Mouse (Mus musculus) megakaryocyte-erythroid progenitor cell, adult 5-6 weeks (primary cell): Measurements from ENCODE around the gene Izumo4. TPM values are rescaled to one million over a fixed set of nuclear protein-coding genes. Genes with fewer than 3 reads are reported as not detected.

ENCODE experiments used
- ATAC-seq: replicated peaks from 2 replicates; pipeline ENCODE4 v1.8.0; 2016; ENCODE audit warnings: mild to moderate bottlenecking, inconsistent platforms; ENCODE audit not compliant: severe bottlenecking, poor library complexity, low FRiP score, low TSS enrichment
- total RNA-seq, 2 experiments: library from RNA; stranded (forward) in 1 of 2; stranded (reverse) in 1 of 2; fragments of 200-1000, 215-1000 nt in 1 of 2; fragments of >200 nt in 1 of 2; fragmentation: Nextera tagmentation in 1 of 2; gene quantifications; 2 replicates each; pipeline ENCODE4 v1.2.3; 2014 to 2017

Gene Izumo4
- total RNA-seq (2014; fragmentation: Nextera tagmentation) (22.8 and 26.4 TPM in 2 replicates), total RNA-seq (2017) (3.0 and 4.5 TPM in 2 replicates)

GRCm38 (mm10) chr10:80701721-80702535, at the start of gene Izumo4, which contains the start of gene Mob3a:
Izumo4 (plus strand) TSS chr10:80702184.
Mob3a (minus strand) TSS chr10:80701977.
- ATAC-seq: peak; percentile 77

- no peak for ATAC-seq
Measured at GRCm38 (mm10) chr10:80653156-80653720, 48.7 kb upstream of the Izumo4 start.

GRCm38 (mm10) chr10:80654866-80655265, 47.1 kb upstream of the Izumo4 start:
- ATAC-seq: no peak

GRCm38 (mm10) chr10:80655406-80656129, 46.4 kb upstream of the Izumo4 start:
- no peak for ATAC-seq

- peak; percentile 60 for ATAC-seq
Measured at GRCm38 (mm10) chr10:80656130-80656862, 45.7 kb upstream of the Izumo4 start.

GRCm38 (mm10) chr10:80656863-80657623, 44.9 kb upstream of the Izumo4 start, which contains the start of gene Btbd2:
Btbd2 (minus strand) TSS chr10:80657071.
- ATAC-seq: no peak

GRCm38 (mm10) chr10:80658194-80658840, 43.7 kb upstream of the Izumo4 start:
- no peak for ATAC-seq

GRCm38 (mm10) chr10:80658841-80659202, 43.2 kb upstream of the Izumo4 start:
- peak; percentile 76 for ATAC-seq

GRCm38 (mm10) chr10:80659213-80659612, 42.8 kb upstream of the Izumo4 start:
- no peak for ATAC-seq

GRCm38 (mm10) chr10:80661149-80661548, 40.8 kb upstream of the Izumo4 start:
- ATAC-seq: no peak

- ATAC-seq: 0 out of 2 replicates have a peak, but pooled peaks have one; percentile 11
Measured at GRCm38 (mm10) chr10:80663485-80664196, 38.3 kb upstream of the Izumo4 start.

- ATAC-seq: peak; percentile 73
Measured at GRCm38 (mm10) chr10:80664197-80665015, 37.6 kb upstream of the Izumo4 start.

GRCm38 (mm10) chr10:80665016-80665380, 37.0 kb upstream of the Izumo4 start:
- ATAC-seq: no peak

GRCm38 (mm10) chr10:80665459-80665858, 36.5 kb upstream of the Izumo4 start:
- ATAC-seq: no peak

GRCm38 (mm10) chr10:80665981-80666733, 35.8 kb upstream of the Izumo4 start:
- no peak for ATAC-seq

GRCm38 (mm10) chr10:80666837-80667412, 35.1 kb upstream of the Izumo4 start:
- ATAC-seq: no peak
